Mouse (Mus musculus): ENCODE measurements at regions not wholly inside any gene's neighbourhood (a gene's known extent, or its start where the extent isn't known, plus 50 kb on each side); places are given as distances from the start of the nearest gene placed in this dataset.
A peak's percentile ranks its signal among the peaks of the same experiment; 100 is the strongest.
"Not testable (repeated sequence)": the region's sequence is repeated elsewhere in the genome, so short reads cannot be mapped to it uniquely, and the experiment has no call there.

DNA sequence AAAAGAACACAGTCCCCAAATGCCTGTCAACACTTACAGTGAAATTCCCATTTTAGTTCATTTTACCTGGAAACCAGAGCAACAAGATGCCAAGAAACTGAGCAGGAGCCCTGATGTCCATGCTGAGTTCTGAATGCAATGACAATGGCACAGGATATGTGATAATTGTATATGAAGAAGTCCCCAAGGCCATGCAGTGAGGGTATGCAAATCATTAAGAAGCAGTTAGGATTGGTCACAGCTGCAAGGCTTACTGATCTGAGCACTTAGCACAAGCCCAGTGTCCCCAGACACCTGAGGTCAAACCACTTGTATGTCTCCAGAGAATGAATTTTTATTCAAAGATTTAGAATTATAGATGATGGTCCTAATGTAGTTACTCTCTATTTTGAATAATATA is 419.0 kb upstream of the Tacstd2 start:
- not testable (repeated sequence) for DNase-seq (ENCODE audit: low read depth, low spot score)

DNA sequence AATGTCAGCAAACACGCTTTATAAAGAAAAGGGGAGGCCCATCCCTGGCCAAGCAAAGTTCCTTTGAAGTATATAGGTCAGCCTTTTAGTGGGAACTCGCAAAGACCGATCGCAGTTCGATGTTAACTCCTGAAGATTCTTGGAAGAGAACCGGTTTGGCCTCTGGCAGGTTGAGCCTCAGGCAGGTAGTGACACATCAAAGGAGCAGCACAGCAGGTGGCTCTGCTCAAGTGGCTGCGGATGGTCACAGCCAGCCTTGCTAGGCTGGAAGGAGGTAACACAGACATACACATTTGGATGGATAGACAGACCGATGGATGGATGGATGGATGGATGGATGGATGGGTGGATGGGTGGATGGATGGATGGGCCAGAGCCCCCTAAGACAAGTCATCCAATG is 395.9 kb upstream of the Tacstd2 start:
- DNase-seq (ENCODE audit: low read depth, low spot score): not testable (repeated sequence)

DNA sequence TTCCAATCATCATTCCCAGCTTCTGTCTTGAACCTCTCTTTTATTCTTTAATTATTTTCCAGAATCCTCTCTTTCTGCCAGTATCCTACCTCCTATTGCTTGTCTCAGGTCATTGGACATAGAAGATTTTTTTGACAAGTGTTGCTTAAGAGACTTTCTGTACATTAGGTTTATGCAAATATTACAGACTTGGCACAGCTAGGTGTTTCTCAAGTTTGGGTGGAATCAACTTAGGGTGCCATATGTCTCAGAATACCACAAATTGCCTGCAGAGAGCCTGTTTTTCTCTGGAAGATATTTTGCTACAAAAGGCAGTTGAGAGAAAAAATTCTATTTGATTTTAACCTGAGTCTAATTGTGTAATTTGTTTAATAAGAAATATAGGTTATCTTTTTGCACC is 386.9 kb upstream of the Tacstd2 start:
- DNase-seq (ENCODE audit: low read depth, low spot score): no peak

- no peak for DNase-seq (ENCODE audit: low read depth, low spot score)
Measured at GRCm38 (mm10) chr6:67913903-67914302, 378.3 kb upstream of the Tacstd2 start.

DNA sequence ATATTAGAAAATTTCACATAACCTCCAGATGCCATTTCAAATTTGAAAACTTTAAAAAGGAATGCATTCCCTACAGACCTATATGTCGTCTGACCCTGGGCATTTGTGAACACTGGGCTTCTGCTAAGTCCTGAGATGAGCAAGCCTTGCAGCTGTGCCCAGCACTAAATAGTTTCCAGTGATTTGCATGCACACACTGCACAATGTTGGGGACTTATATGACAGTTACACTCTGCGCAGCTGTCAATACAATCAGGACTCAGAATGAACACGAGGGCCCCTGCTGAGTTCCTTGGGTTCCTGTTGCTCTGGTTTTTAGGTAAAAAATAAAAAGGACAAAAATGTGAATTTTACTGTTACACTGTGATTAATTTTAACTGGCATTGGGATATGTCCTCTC is 377.7 kb upstream of the Tacstd2 start:
- no peak for DNase-seq (ENCODE audit: low read depth, low spot score)

- DNase-seq (ENCODE audit: low read depth, low spot score): no peak
Measured at GRCm38 (mm10) chr6:67896495-67896894, 360.9 kb upstream of the Tacstd2 start.

DNA sequence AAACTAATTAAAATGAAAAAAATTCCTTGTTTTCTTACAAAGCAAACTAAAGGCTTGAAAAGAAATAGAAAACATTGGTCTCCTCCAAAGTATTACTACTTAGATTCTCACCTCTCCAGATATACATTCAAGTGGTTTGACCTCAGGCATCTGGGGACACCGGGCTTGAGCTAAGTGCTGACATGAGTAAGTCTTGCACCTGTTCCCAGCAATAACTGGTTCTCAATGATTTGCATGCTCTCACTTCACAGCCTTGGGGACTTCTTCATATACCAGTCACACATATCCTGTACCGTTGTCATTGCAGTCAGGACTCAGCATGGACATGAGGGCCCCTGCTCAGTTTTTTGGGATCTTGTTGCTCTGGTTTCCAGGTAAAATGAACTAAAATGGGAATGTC is 360.3 kb upstream of the Tacstd2 start:
- no peak for DNase-seq (ENCODE audit: low read depth, low spot score)

DNA sequence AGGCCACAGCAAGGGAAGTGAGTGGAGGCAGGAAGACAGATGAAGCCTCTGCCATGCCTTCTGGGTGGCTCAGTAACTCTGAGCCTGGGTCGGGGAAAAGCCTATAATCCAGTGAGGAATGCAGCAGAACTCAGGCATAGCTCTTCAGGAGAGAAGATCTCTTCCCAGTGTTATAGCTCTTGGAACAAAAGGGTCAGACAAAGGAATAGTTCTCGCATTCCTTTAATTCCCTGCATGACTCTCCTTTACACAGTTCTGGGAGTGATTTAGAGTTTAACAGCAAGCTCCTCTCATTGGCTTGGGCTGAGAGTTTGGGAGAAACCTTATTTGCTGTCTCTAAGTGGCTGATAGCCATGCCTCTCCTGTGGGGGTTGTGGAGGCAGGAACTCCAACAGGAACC is 352.0 kb upstream of the Tacstd2 start:
- no peak for DNase-seq (ENCODE audit: low read depth, low spot score)

DNA sequence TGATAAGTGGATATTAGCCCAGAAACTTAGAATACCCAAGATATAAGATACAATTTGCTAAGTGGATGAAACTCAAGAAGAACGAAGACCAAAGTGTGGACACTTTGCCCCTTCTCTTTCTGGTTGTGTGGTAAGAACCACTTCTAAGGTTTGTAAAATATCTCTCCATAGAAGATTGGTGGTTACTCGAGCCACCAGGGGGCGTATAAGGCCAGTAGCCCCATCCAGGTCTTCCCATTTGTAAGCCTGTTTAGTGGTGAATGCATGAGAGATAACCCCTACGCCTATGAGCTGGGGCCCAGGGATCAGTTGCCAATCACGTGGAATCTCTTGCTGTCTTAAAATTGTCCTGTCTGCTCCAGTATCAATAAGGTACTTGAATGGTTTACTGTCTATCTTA is 349.3 kb upstream of the Tacstd2 start:
- no peak for DNase-seq (ENCODE audit: low read depth, low spot score)

GRCm38 (mm10) chr6:67881476-67881875 is 345.9 kb upstream of the Tacstd2 start:
- not testable (repeated sequence) for DNase-seq (ENCODE audit: low read depth, low spot score)

DNA sequence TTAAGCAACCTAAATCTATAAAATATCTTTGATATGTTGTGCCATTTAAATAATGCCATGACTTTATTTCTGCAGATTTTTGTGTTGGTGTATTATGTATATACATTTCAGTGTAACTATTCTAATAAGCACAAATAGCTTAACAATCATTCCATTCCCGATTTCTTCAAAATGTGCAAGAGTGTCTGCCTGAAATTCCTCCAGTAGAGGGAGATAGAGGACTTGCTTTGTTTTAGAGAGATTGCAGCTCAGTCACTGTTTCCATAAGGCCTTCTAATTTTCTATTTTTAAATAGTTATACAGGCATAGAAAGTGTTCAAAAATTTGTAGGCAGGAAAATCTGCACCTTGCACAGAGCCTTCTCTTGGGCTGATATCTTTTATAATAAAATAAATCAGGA is 322.3 kb upstream of the Tacstd2 start:
- not testable (repeated sequence) for DNase-seq (ENCODE audit: low read depth, low spot score)

GRCm38 (mm10) chr6:67839486-67839885 is 303.9 kb upstream of the Tacstd2 start:
- not testable (repeated sequence) for DNase-seq (ENCODE audit: low read depth, low spot score)

DNA sequence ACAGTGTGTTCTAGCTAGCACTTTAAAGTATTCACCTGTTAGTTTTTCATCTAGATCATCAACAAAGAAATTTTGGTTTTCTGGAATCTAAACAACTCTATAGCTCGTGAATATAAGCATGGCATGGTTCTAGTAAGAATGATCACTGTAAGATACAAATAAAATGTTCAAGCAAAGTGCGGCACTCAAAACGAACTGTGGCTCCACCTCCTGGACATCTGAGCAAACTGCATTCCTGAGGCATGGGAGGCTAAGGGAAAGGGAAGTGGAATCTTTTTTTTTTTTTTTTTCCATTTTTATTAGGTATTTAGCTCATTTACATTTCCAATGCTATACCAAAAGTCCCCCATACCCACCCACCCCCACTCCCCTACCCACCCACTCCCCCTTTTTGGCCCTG is 276.9 kb upstream of the Tacstd2 start:
- peak; percentile 3 for DNase-seq (ENCODE audit: low read depth, low spot score)

DNA sequence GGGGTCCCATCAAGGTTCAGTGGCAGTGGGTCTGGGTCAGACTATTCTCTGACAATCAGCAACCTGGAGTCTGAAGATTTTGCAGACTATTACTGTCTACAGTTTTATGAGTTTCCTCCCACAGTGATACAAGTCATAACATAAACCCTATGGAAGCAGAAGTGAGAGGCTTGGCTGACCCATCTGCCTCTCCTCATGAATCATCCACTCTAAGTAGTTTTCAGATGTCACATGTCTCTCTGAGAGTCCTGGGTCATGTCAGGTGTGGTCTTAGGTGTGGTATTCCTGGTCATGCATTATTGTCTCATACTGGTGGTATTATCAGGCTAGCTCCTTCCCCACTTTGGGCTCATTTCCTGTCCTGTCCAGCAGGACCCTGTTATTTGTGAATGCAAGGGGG is 255.8 kb upstream of the Tacstd2 start:
- no peak for DNase-seq (ENCODE audit: low read depth, low spot score)

- no peak for DNase-seq (ENCODE audit: low read depth, low spot score)
Measured at GRCm38 (mm10) chr6:67790742-67791141, 255.1 kb upstream of the Tacstd2 start.

DNA sequence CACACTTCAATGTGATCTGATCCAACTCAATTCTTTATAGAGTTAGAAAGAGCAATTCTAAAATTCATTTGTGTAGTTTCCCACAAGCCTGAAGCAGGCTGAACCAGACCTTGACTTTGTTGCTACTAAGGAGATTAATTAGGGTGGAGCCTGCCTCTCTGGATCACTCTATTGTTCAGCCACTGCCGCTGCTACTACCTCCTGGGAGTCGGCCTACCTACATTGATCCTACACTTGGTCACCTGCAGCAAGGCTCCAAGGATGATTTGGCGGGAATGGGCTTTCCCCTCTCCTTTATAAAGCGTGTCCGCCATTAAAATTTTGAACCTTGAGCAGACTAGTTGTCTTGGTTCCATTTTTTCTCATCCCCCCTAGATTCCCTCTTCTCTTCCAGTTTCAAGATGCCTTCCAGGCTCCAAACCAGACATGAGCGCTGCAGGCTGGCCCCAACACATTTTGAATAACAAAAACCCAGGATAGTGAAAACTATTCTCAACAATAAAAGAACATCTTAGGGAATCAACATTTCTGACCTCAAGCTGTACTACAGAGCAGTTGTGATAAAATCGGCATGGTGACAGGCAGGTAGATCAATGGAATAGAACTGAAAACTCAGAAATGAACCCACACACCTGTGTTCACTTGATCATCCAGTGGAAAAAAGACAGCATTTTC is 251.6 kb upstream of the Tacstd2 start:
- DNase-seq (ENCODE audit: low read depth, low spot score): no peak

- DNase-seq (ENCODE audit: low read depth, low spot score): no peak
Measured at GRCm38 (mm10) chr6:67778883-67779282, 243.3 kb upstream of the Tacstd2 start.

DNA sequence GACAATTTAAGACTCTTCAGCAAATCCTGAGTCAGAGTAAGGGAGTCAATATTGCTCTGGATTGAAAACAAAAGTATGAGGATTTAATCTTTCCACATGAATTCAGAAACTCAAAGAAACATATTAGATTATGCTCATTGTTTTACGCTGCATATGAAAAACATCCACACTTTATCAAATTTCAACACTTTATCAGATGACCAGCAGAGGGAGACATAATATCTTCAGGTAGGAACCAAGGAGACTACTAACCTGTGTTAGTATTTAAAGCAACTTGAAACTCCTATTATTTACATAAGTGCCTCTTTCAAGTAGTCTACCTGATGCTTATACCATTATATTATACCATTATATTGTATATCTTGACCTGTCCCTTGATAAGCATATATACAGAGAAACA is 218.5 kb upstream of the Tacstd2 start:
- DNase-seq (ENCODE audit: low read depth, low spot score): not testable (repeated sequence)

DNA sequence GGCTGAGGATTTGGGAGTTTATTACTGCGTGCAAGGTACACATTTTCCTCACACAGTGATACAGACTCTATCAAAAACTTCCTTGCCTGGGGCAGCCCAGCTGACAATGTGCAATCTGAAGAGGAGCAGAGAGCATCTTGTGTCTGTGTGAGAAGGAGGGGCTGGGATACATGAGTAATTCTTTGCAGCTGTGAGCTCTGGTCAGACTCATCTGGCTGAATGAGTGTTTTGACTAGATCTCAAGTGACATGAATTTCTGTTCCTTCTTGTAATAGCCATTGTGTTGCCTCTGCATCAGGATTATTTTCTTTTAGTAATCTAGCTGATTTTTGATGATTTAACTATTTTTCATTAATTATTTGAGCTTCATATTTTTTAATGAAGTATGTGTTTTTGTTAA is 190.0 kb upstream of the Tacstd2 start:
- DNase-seq (ENCODE audit: low read depth, low spot score): peak; percentile 2

GRCm38 (mm10) chr6:67698952-67699351 is 163.4 kb upstream of the Tacstd2 start:
- not testable (repeated sequence) for DNase-seq (ENCODE audit: low read depth, low spot score)

- not testable (repeated sequence) for DNase-seq (ENCODE audit: low read depth, low spot score)
Measured at GRCm38 (mm10) chr6:67690997-67691396, 155.4 kb upstream of the Tacstd2 start.

DNA sequence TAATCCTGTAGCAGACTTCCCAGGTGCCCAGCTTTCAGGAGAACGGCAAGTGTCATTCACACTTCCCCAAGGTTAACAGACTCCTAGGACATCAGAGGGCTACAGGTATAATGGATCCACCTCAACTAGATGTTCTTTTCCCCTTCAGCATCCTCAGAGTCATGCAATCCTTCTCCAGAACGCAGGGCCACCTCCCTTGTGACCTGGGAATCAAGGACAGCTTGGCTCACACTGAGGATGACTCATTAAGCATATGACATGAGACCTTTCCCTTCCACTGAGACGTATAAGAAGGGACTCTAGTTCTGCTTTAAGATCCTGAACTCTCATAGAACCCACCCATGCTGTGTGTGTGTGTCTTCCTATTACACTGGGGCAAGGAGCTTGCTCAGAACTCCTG is 147.5 kb upstream of the Tacstd2 start:
- DNase-seq (ENCODE audit: low read depth, low spot score): not testable (repeated sequence)

GRCm38 (mm10) chr6:67681641-67682040 is 146.0 kb upstream of the Tacstd2 start:
- DNase-seq (ENCODE audit: low read depth, low spot score): not testable (repeated sequence)

DNA sequence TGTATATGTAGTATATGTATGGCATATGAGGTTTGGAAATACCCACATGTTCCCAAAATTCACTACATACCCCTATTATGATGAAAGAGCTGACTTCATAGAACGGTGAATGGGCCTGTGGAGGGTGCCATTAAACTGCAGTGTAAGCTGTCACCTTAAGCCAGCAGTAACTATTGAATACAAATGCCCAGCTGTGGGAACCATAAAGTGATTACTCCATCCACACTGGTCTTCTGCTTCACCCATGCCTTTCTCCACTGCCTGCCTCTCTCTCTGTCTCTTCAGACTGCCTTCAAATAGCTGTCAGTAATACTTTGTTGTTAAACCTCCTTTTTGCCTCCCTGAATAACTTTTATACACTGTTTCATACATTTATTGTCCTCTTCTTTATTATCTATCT is 143.5 kb upstream of the Tacstd2 start:
- not testable (repeated sequence) for DNase-seq (ENCODE audit: low read depth, low spot score)

All from retina, postnatal 7 days (tissue).